Mouse (Mus musculus) hindbrain, embryonic 13.5 days (tissue): ENCODE data around the gene Eno1. TPM values are rescaled to one million over a fixed set of nuclear protein-coding genes. Genes with fewer than 3 reads are reported as not detected.

Experiments used
- ATAC-seq: fragments of 200-750 bp; cut with Nextera tagmentation; 2 replicates; pipeline ENCODE4 v1.8.0; 2017; ENCODE audit warnings: moderate TSS enrichment; ENCODE audit not compliant: low FRiP score
- H3K27ac ChIP-seq: fragments of 300-500 bp; sonication (generic); 2 replicates; pipeline ENCODE4 v1.5.1; 2015; ENCODE audit warnings: inconsistent platforms, mild to moderate bottlenecking, moderate library complexity
- H3K27me3 ChIP-seq: fragments of 300-500 bp; sonication (generic); 2 replicates; pipeline ENCODE4 v1.6.1; 2015; ENCODE audit warnings: mild to moderate bottlenecking, inconsistent platforms
- H3K36me3 ChIP-seq: fragments of 300-500 bp; sonication (generic); 2 replicates; pipeline ENCODE4 v1.6.1; 2015; ENCODE audit warnings: mild to moderate bottlenecking, inconsistent platforms
- H3K4me1 ChIP-seq: fragments of 300-500 bp; sonication (generic); replicated peaks from 2 replicates; pipeline ENCODE4 v1.6.1; 2015; ENCODE audit warnings: inconsistent platforms
- H3K4me2 ChIP-seq: fragments of 300-500 bp; sonication (generic); 2 replicates; pipeline ENCODE4 v1.6.1; 2015; ENCODE audit warnings: inconsistent platforms, mild to moderate bottlenecking, moderate library complexity
- H3K4me3 ChIP-seq: fragments of 300-500 bp; sonication (generic); 2 replicates; pipeline ENCODE4 v1.5.1; 2015; ENCODE audit warnings: mild to moderate bottlenecking, inconsistent platforms
- H3K9ac ChIP-seq: fragments of 300-500 bp; sonication (generic); 2 replicates; pipeline ENCODE4 v1.6.1; 2015; ENCODE audit warnings: mild to moderate bottlenecking, inconsistent platforms
- H3K9me3 ChIP-seq: fragments of 300-500 bp; sonication (generic); 2 replicates; pipeline ENCODE4 v1.6.1; 2016; ENCODE audit warnings: inconsistent platforms
- WGBS: fragments of 180-500 bp; shearing (Covaris S2); methylation state at CpG from one replicate; pipeline ENCODE4 v1.1.7; 2015; 5-methylcytosine and 5-hydroxymethylcytosine counted together
- polyA plus RNA-seq: library from polyadenylated mRNA; unstranded; fragments of >200 nt; fragmentation: Nextera tagmentation; extraction: Ambion mirVana; gene quantifications from 2 replicates; pipeline ENCODE4 v1.2.1, GENCODE M21; 2015

Eno1 gene
- polyA plus RNA-seq, 1 experiment from 2014 or later = 1,119 TPM

GRCm38 (mm10) chr4:150213910-150214309 lies 22.6 kb upstream of the Eno1 start:
- WGBS = 33% methylated on average over 5 of the region's 5 CpGs
- H3K9me3 ChIP-seq = no peaks in the 10 kb centered on the region

GRCm38 (mm10) chr4:150216423-150216822 lies 20.1 kb upstream of the Eno1 start:
- Histone ChIP-seq H3K36me3 (no peaks in the 10 kb centered on the region), H3K27ac (no peak overlapping the region), H3K4me2 (no peak overlapping the region), H3K4me1 (peaks cover 11% of the 10 kb centered on the region), H3K9ac (no peak overlapping the region), H3K4me3 (no peak overlapping the region), H3K27me3 (0 out of 2 replicates have a peak, but pooled peaks cover 2% of the 10 kb centered on the region), H3K9me3 (no peaks in the 10 kb centered on the region)
- no peak for ATAC-seq
- 36% methylated on average over 6 of the region's 6 CpGs for WGBS

More at GRCm38 (mm10) chr4:150213910-150214309, 22.6 kb upstream of the Eno1 start:
- H3K4me3 ChIP-seq = no peak overlapping the region
- peaks cover 11% of the 10 kb centered on the region for H3K4me1 ChIP-seq
- no peaks in the 10 kb centered on the region for H3K36me3 ChIP-seq
- no peak for ATAC-seq
- no peak overlapping the region for H3K9ac ChIP-seq
- no peaks in the 10 kb centered on the region for H3K27me3 ChIP-seq
- H3K4me2 ChIP-seq = no peak overlapping the region
- no peak overlapping the region for H3K27ac ChIP-seq

- Histone ChIP-seq H3K4me2 (no peak overlapping the region), H3K4me3 (no peak overlapping the region), H3K9ac (no peak overlapping the region), H3K27me3 (0 out of 2 replicates have a peak, but pooled peaks cover 2% of the 10 kb centered on the region), H3K4me1 (peaks cover 11% of the 10 kb centered on the region), H3K9me3 (no peaks in the 10 kb centered on the region), H3K27ac (no peak overlapping the region), H3K36me3 (no peaks in the 10 kb centered on the region)
- no peak for ATAC-seq
- WGBS = 78% methylated on average over 5 of the region's 5 CpGs
Measured at GRCm38 (mm10) chr4:150217042-150217554, 19.4 kb upstream of the Eno1 start.

GRCm38 (mm10) chr4:150217935-150218334 lies 18.6 kb upstream of the Eno1 start:
- ATAC-seq = no peak

GRCm38 (mm10) chr4:150219501-150220292 lies 16.8 kb upstream of the Eno1 start:
- Histone ChIP-seq H3K9ac (no peak overlapping the region), H3K4me2 (no peak overlapping the region), H3K4me3 (no peak overlapping the region), H3K27me3 (0 out of 2 replicates have a peak, but pooled peaks cover 2% of the 10 kb centered on the region), H3K9me3 (no peaks in the 10 kb centered on the region), H3K27ac (no peak overlapping the region), H3K36me3 (no peaks in the 10 kb centered on the region), H3K4me1 (no peaks in the 10 kb centered on the region; the same call in 1 of the 2 replicates)
- no peak for ATAC-seq
- WGBS = 77% methylated on average over 9 of the region's 9 CpGs

More at GRCm38 (mm10) chr4:150217935-150218334, 18.6 kb upstream of the Eno1 start:
- H3K36me3 ChIP-seq = no peaks in the 10 kb centered on the region
- WGBS = 86% methylated on average over 1 of the region's 1 CpGs
- H3K27ac ChIP-seq = no peak overlapping the region
- H3K4me1 ChIP-seq = peaks cover 4% of the 10 kb centered on the region
- no peak overlapping the region for H3K4me3 ChIP-seq
- H3K4me2 ChIP-seq = no peak overlapping the region
- H3K9ac ChIP-seq = no peak overlapping the region
- no peaks in the 10 kb centered on the region for H3K9me3 ChIP-seq
- H3K27me3 ChIP-seq = 0 out of 2 replicates have a peak, but pooled peaks cover 2% of the 10 kb centered on the region

- H3K27me3 ChIP-seq = 0 out of 2 replicates have a peak, but pooled peaks cover 2% of the 10 kb centered on the region
- no peaks in the 10 kb centered on the region for H3K9me3 ChIP-seq
- no peak overlapping the region for H3K4me3 ChIP-seq
- no peak; the same call in 1 of the 2 replicates for ATAC-seq
- 19% methylated on average over 11 of the region's 11 CpGs for WGBS
- H3K27ac ChIP-seq = no peak overlapping the region
- no peaks in the 10 kb centered on the region; the same call in 1 of the 2 replicates for H3K4me1 ChIP-seq
- 0 out of 2 replicates have a peak overlapping the region, but pooled peaks have one; percentile 1 for H3K4me2 ChIP-seq
- no peaks in the 10 kb centered on the region for H3K36me3 ChIP-seq
- no peak overlapping the region for H3K9ac ChIP-seq
Measured at GRCm38 (mm10) chr4:150220584-150220983, 15.9 kb upstream of the Eno1 start.

- Histone ChIP-seq H3K4me3 (no peak overlapping the region), H3K27me3 (0 out of 2 replicates have a peak, but pooled peaks cover 2% of the 10 kb centered on the region), H3K4me2 (0 out of 2 replicates have a peak overlapping the region, but pooled peaks have one; percentile 1), H3K9me3 (no peaks in the 10 kb centered on the region), H3K9ac (no peak overlapping the region), H3K36me3 (no peaks in the 10 kb centered on the region), H3K27ac (no peak overlapping the region), H3K4me1 (no peaks in the 10 kb centered on the region; the same call in 1 of the 2 replicates)
- 48% methylated on average over 10 of the region's 10 CpGs for WGBS
- ATAC-seq = no peak
Measured at GRCm38 (mm10) chr4:150221017-150221640, 15.4 kb upstream of the Eno1 start.

- no peak for ATAC-seq
- no peak overlapping the region for H3K4me2 ChIP-seq
- no peak overlapping the region for H3K27ac ChIP-seq
- H3K4me3 ChIP-seq = no peak overlapping the region
- WGBS = 93% methylated on average over 4 of the region's 4 CpGs
- no peaks in the 10 kb centered on the region for H3K36me3 ChIP-seq
- H3K9ac ChIP-seq = no peak overlapping the region
- no peaks in the 10 kb centered on the region for H3K9me3 ChIP-seq
- 0 out of 2 replicates have a peak, but pooled peaks cover 2% of the 10 kb centered on the region for H3K27me3 ChIP-seq
- peaks cover 17% of the 10 kb centered on the region for H3K4me1 ChIP-seq
Measured at GRCm38 (mm10) chr4:150223830-150224229, 12.7 kb upstream of the Eno1 start.

GRCm38 (mm10) chr4:150225700-150226099 lies 10.8 kb upstream of the Eno1 start:
- Histone ChIP-seq H3K36me3 (no peaks in the 10 kb centered on the region), H3K27me3 (0 out of 2 replicates have a peak, but pooled peaks cover 2% of the 10 kb centered on the region), H3K9me3 (no peaks in the 10 kb centered on the region), H3K4me2 (no peak overlapping the region), H3K27ac (no peak overlapping the region), H3K4me1 (peaks cover 27% of the 10 kb centered on the region), H3K4me3 (no peak overlapping the region), H3K9ac (no peak overlapping the region)
- WGBS = 89% methylated on average over 1 of the region's 1 CpGs
- ATAC-seq = no peak

- Histone ChIP-seq H3K4me2 (no peak overlapping the region), H3K27ac (peak overlapping the region; percentile 74), H3K4me1 (peaks cover 39% of the 10 kb centered on the region), H3K9me3 (no peaks in the 10 kb centered on the region), H3K36me3 (no peaks in the 10 kb centered on the region), H3K27me3 (peaks cover 6% of the 10 kb centered on the region; the same call in 1 of the 2 replicates), H3K9ac (no peak overlapping the region), H3K4me3 (no peak overlapping the region)
- 43% methylated on average over 7 of the region's 7 CpGs for WGBS
- peak; percentile 88 for ATAC-seq
Measured at GRCm38 (mm10) chr4:150226818-150227688, 9.5 kb upstream of the Eno1 start.

GRCm38 (mm10) chr4:150228581-150229348 lies 7.8 kb upstream of the Eno1 start:
- H3K27me3 ChIP-seq = peaks cover 6% of the 10 kb centered on the region; the same call in 1 of the 2 replicates
- H3K9ac ChIP-seq = no peak overlapping the region
- no peak overlapping the region for H3K27ac ChIP-seq
- no peaks in the 10 kb centered on the region for H3K9me3 ChIP-seq
- H3K4me2 ChIP-seq = no peak overlapping the region
- peaks cover 41% of the 10 kb centered on the region for H3K4me1 ChIP-seq
- no peak overlapping the region for H3K4me3 ChIP-seq
- no peak for ATAC-seq
- 49% methylated on average over 7 of the region's 7 CpGs for WGBS
- H3K36me3 ChIP-seq = no peaks in the 10 kb centered on the region
